Mouse (Mus musculus) brain, embryonic 14.5 days (tissue): ENCODE results near the gene Tspan4.

Experiments used
- CTCF ChIP-seq: fragments of 200-500 bp; IDR thresholded peaks from 2 replicates; pipeline ENCODE4 v1.5.1; 2012; ENCODE audit warnings: inconsistent platforms, mild to moderate bottlenecking, moderate library complexity, borderline replicate concordance; ENCODE audit not compliant: insufficient read depth, insufficient read length; ENCODE audit errors: extremely low read depth
- POLR2A ChIP-seq: fragments of 200-500 bp; IDR thresholded peaks from 2 replicates; pipeline ENCODE4 v1.6.1; 2012; ENCODE audit warnings: mild to moderate bottlenecking, inconsistent platforms, borderline replicate concordance; ENCODE audit not compliant: poor library complexity, insufficient read depth, insufficient read length, severe bottlenecking; ENCODE audit errors: extremely low read depth

DNA sequence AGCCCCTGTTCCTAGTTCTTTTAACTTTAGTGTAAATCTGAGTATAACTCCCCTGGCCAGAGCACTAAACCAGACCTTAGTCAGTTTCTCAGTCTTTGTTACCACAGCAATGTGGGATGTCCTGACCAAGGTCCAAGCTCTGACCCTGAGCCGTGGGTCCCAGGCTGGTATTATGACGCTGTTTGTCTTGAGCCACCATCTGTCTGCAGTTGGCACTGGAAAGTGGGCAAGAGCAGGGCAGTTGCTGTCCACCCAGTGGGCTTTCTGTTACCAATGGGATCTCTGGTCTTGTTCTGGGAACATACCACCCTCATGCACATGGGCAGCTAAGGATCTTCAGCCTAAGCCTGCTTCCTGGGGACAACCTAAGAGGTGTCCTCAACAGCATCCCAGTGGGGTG, 67.5 kb downstream of the Tspan4 start:
- TF ChIP-seq CTCF, result no peak
- no peak for TF ChIP-seq POLR2A
